Mouse (Mus musculus) stomach, postnatal 0 days (tissue): Measurements from ENCODE around the gene Agmo. TPM values are rescaled to one million over a fixed set of nuclear protein-coding genes. Genes with fewer than 3 reads are reported as not detected.

Source experiments
- ATAC-seq: fragments of 200-750 bp; cut with Nextera tagmentation; 2 replicates; pipeline ENCODE4 v1.8.0; 2017; ENCODE audit not compliant: low FRiP score, low TSS enrichment
- DNase-seq: peaks from one replicate; pipeline ENCODE4 v3.0.0-alpha.2; 2016; ENCODE audit warnings: low spot score
- H3K27ac ChIP-seq: fragments of 300-500 bp; sonication (generic); replicated peaks from 2 replicates; pipeline ENCODE4 v1.5.1; 2014; ENCODE audit warnings: mild to moderate bottlenecking, control low read depth
- H3K27me3 ChIP-seq: fragments of 300-500 bp; sonication (generic); 2 replicates; pipeline ENCODE4 v1.6.1; 2014; ENCODE audit warnings: low read length; ENCODE audit not compliant: control insufficient read depth, insufficient read depth
- H3K36me3 ChIP-seq: fragments of 300-500 bp; sonication (generic); 2 replicates; pipeline ENCODE4 v1.6.1; 2014; ENCODE audit warnings: low read length, mixed read lengths; ENCODE audit not compliant: control insufficient read depth, insufficient read depth
- H3K4me1 ChIP-seq: fragments of 300-500 bp; sonication (generic); replicated peaks from 2 replicates; pipeline ENCODE4 v1.6.1; 2014; ENCODE audit warnings: antibody characterized with exemption; ENCODE audit not compliant: control insufficient read depth, insufficient read depth
- H3K4me2 ChIP-seq: fragments of 300-500 bp; sonication (generic); replicated peaks from 2 replicates; pipeline ENCODE4 v1.6.1; 2014; ENCODE audit warnings: low read depth, mild to moderate bottlenecking, control low read depth, moderate library complexity
- H3K4me3 ChIP-seq: fragments of 300-500 bp; sonication (generic); 2 replicates; pipeline ENCODE4 v1.5.1; 2014; ENCODE audit warnings: low read depth, low read length, control low read depth
- H3K9ac ChIP-seq: fragments of 300-500 bp; sonication (generic); 2 replicates; pipeline ENCODE4 v1.6.1; 2014; ENCODE audit warnings: mild to moderate bottlenecking, low read length, control low read depth, mixed read lengths
- H3K9me3 ChIP-seq: fragments of 300-500 bp; sonication (generic); 2 replicates; pipeline ENCODE4 v1.6.1; 2016; ENCODE audit warnings: low read length; ENCODE audit not compliant: control insufficient read depth
- CTCF ChIP-seq: IDR thresholded peaks from 2 replicates; pipeline ENCODE4 v1.5.1; 2016; ENCODE audit warnings: antibody characterized with exemption, low read depth, mild to moderate bottlenecking, moderate library complexity
- EP300 ChIP-seq: optimal IDR thresholded peaks from 2 replicates; pipeline ENCODE3; 2016; ENCODE audit warnings: antibody characterized with exemption
- WGBS: fragments of 180-500 bp; shearing (Covaris S2); extraction: QIAGEN DNeasy Blood & Tissue Kit; methylation state at CpG from one replicate; pipeline ENCODE4 v1.1.7; 2014; 5-methylcytosine and 5-hydroxymethylcytosine counted together
- polyA plus RNA-seq: library from polyadenylated mRNA; unstranded; fragments of >200 nt; fragmentation: Nextera tagmentation; extraction: Ambion mirVana; gene quantifications from 2 replicates; pipeline ENCODE4 v1.2.1, GENCODE M21; 2015

Agmo gene
- polyA plus RNA-seq, 1 experiment from 2014 or later = 6.9 TPM

DNA sequence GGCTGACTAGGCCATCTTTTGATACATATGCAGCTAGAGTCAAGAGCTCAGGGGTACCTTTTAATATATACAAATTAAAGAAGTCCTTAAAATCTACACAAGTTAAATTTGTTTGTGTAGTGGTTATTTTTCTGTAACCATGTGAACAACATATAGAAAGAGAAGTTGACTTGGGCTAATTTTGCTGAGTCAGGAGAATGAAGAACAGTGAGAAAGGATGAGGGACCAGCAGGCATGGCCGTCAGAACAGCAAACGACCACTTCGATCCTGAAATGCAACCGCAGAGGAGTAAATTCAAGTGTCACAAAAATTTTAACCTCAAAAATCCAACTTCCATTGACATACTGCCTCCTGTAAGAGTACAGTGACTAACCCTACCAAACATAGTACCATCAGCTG, 371.4 kb downstream of the Agmo start:
- Histone ChIP-seq H3K4me3 (no peak overlapping the region), H3K4me2 (no peak overlapping the region), H3K36me3 (no peaks in the 10 kb centered on the region), H3K9ac (no peak overlapping the region), H3K27me3 (no peaks in the 10 kb centered on the region), H3K9me3 (no peaks in the 10 kb centered on the region), H3K4me1 (no peaks in the 10 kb centered on the region), H3K27ac (no peak overlapping the region)
- DNase-seq (no peak), ATAC-seq (no peak)
- TF ChIP-seq EP300 (no peak), CTCF (no peak)
- WGBS = 98% methylated on average over 4 of the region's 4 CpGs

- H3K4me2 ChIP-seq = no peak overlapping the region
- H3K4me1 ChIP-seq = no peaks in the 10 kb centered on the region
- H3K9me3 ChIP-seq = no peaks in the 10 kb centered on the region
- no peak for TF ChIP-seq EP300
- TF ChIP-seq CTCF = no peak
- H3K4me3 ChIP-seq = no peak overlapping the region
- no peak for ATAC-seq
- DNase-seq = no peak
- 86% methylated on average over 2 of the region's 2 CpGs for WGBS
- H3K9ac ChIP-seq = no peak overlapping the region
- no peak overlapping the region for H3K27ac ChIP-seq
- H3K27me3 ChIP-seq = no peaks in the 10 kb centered on the region
- no peaks in the 10 kb centered on the region for H3K36me3 ChIP-seq
Observed at GRCm38 (mm10) chr12:37614769-37615168, 373.3 kb downstream of the Agmo start.

GRCm38 (mm10) chr12:37624078-37624477, 382.6 kb downstream of the Agmo start:
- DNase-seq = no peak
- no peaks in the 10 kb centered on the region for H3K9me3 ChIP-seq
- H3K27ac ChIP-seq = no peak overlapping the region
- no peaks in the 10 kb centered on the region for H3K36me3 ChIP-seq
- H3K4me3 ChIP-seq = no peak overlapping the region
- no peak overlapping the region for H3K4me2 ChIP-seq
- no peaks in the 10 kb centered on the region for H3K4me1 ChIP-seq
- no peak overlapping the region for H3K9ac ChIP-seq
- H3K27me3 ChIP-seq = no peaks in the 10 kb centered on the region
- no peak for TF ChIP-seq EP300
- no peak for TF ChIP-seq CTCF
- no peak for ATAC-seq

Other genes starting within 250 kb of the Agmo start
- gene Meox2, start 133.1 kb upstream of the Agmo start, polyA plus RNA-seq = 2.7 and 3.1 TPM in 2 replicates